ENCODE assay signal across 13 mouse cellular contexts in genomic region chr19:59422393-59422792, GRCm38 (mm10). TPM values are rescaled to one million over a fixed set of nuclear protein-coding genes. Genes with fewer than 3 reads are reported as not detected.
DNase-seq lines count a peak whose midpoint lies in the region; ATAC-seq and TF ChIP-seq lines count a peak whose summit lies in the region.
"Had no signal": no experiment of that assay in that cellular context is flagged by ENCODE, and none has a peak within 500 bp of the region (broad histone marks: within the 10 kb centered on the region; RNA-seq: fewer than 3 reads in every experiment).

No protein-coding gene starts in this region.

- H3K4me1 ChIP-seq in heart, embryonic 13.5 days, result peaks cover 4% of the 10 kb centered on the region
- H3K4me1 ChIP-seq in hindbrain, embryonic 11.5 days (replicated peaks; ENCODE audit: control insufficient read depth, insufficient read depth, low read length), result 0 out of 2 replicates have a peak, but pooled peaks cover 2% of the 10 kb centered on the region
- peaks cover 6% of the 10 kb centered on the region for H3K4me1 ChIP-seq in midbrain, embryonic 13.5 days (replicated peaks)
- no peaks in the 10 kb centered on the region for H3K4me1 ChIP-seq in stomach, postnatal 0 days (replicated peaks; ENCODE audit: control insufficient read depth, insufficient read depth)
- H3K4me1 ChIP-seq: stomach, embryonic 15.5 days had no signal

- no peaks in the 10 kb centered on the region for H3K36me3 ChIP-seq in heart, embryonic 13.5 days
- no peaks in the 10 kb centered on the region for H3K36me3 ChIP-seq in hindbrain, embryonic 11.5 days (ENCODE audit: control insufficient read depth, insufficient read depth, low read length)
- no peaks in the 10 kb centered on the region for H3K36me3 ChIP-seq in midbrain, embryonic 13.5 days
- H3K36me3 ChIP-seq in stomach, postnatal 0 days (ENCODE audit: control insufficient read depth, insufficient read depth, low read length), result no peaks in the 10 kb centered on the region
- H3K36me3 ChIP-seq: stomach, embryonic 15.5 days had no signal

- peak overlapping the region; percentile 51 for H3K4me2 ChIP-seq in heart, embryonic 13.5 days
- peak overlapping the region; percentile 17; the same call in 1 of the 2 replicates for H3K4me2 ChIP-seq in hindbrain, embryonic 11.5 days (replicated peaks; ENCODE audit: low read depth, low read length)
- peak overlapping the region; percentile 32 for H3K4me2 ChIP-seq in midbrain, embryonic 13.5 days (replicated peaks)
- H3K4me2 ChIP-seq in stomach, postnatal 0 days (replicated peaks; ENCODE audit: low read depth), result no peak overlapping the region
- H3K4me2 ChIP-seq: stomach, embryonic 15.5 days had no signal

- TF ChIP-seq EP300 in stomach, postnatal 0 days (optimal IDR thresholded peaks at IDR 0.05), result no peak

- no peak overlapping the region for H3K27ac ChIP-seq in heart, embryonic 13.5 days (replicated peaks)
- no peak overlapping the region for H3K27ac ChIP-seq in hindbrain, embryonic 11.5 days (ENCODE audit: low read depth, low read length)
- H3K27ac ChIP-seq in midbrain, embryonic 13.5 days, result no peak overlapping the region
- H3K27ac ChIP-seq in stomach, postnatal 0 days (replicated peaks), result no peak overlapping the region
- H3K27ac ChIP-seq: macrophage; stomach, embryonic 15.5 days had no signal

- TF ChIP-seq CTCF in stomach, postnatal 0 days (IDR thresholded peaks at IDR 0.05; ENCODE audit: low read depth), result no peak

- ATAC-seq in heart, embryonic 13.5 days (ENCODE audit: extremely low read depth, insufficient number of reproducible peaks, low FRiP score, low TSS enrichment), result no peak
- 0 out of 2 replicates have a peak, but pooled peaks have one; percentile 49 for ATAC-seq in hindbrain, embryonic 11.5 days (ENCODE audit: low FRiP score)
- ATAC-seq in midbrain, embryonic 13.5 days, result peak; percentile 71
- no peak for ATAC-seq in monocyte, adult 5-6 weeks (replicated peaks; ENCODE audit: insufficient number of reproducible peaks, low FRiP score, low TSS enrichment, poor library complexity, severe bottlenecking)
- no peak for ATAC-seq in stomach, postnatal 0 days (ENCODE audit: low FRiP score, low TSS enrichment)
- ATAC-seq: Patski had no signal

- 12% methylated on average over 8 of the region's 8 CpGs for WGBS in heart, embryonic 13.5 days
- WGBS in hindbrain, embryonic 11.5 days, result 13% methylated on average over 8 of the region's 8 CpGs
- 1% methylated on average over 8 of the region's 8 CpGs for WGBS in midbrain, embryonic 13.5 days
- WGBS in stomach, postnatal 0 days, result 18% methylated on average over 8 of the region's 8 CpGs

- H3K27me3 ChIP-seq in heart, embryonic 13.5 days (replicated peaks), result peaks cover 68% of the 10 kb centered on the region
- H3K27me3 ChIP-seq in hindbrain, embryonic 11.5 days (ENCODE audit: control insufficient read depth, insufficient read depth, low read length), result no peaks in the 10 kb centered on the region
- no peaks in the 10 kb centered on the region; the same call in 1 of the 2 replicates for H3K27me3 ChIP-seq in midbrain, embryonic 13.5 days
- H3K27me3 ChIP-seq in stomach, postnatal 0 days (ENCODE audit: control insufficient read depth, insufficient read depth, low read length), result no peaks in the 10 kb centered on the region
- H3K27me3 ChIP-seq: Patski; stomach, embryonic 15.5 days had no signal

- DNase-seq in heart, adult 11 months, result no peak
- DNase-seq in embryo, embryonic 10.5 days (ENCODE audit: low spot score), result peak; percentile 60
- peak; percentile 48 for DNase-seq in hindbrain, embryonic 11.5 days (ENCODE audit: low spot score)
- DNase-seq in stomach, postnatal 0 days (ENCODE audit: low spot score), result no peak
- no peak for DNase-seq in ovary, postnatal 10 days (ENCODE audit: low spot score)
- DNase-seq: left cerebral cortex, postnatal 4 days had no signal

- no peak overlapping the region for H3K9ac ChIP-seq in heart, embryonic 13.5 days
- H3K9ac ChIP-seq in hindbrain, embryonic 11.5 days (ENCODE audit: low read depth, low read length), result no peak overlapping the region
- no peak overlapping the region for H3K9ac ChIP-seq in midbrain, embryonic 13.5 days (replicated peaks)
- no peak overlapping the region for H3K9ac ChIP-seq in stomach, postnatal 0 days (ENCODE audit: low read length)
- H3K9ac ChIP-seq: stomach, embryonic 15.5 days had no signal

- H3K9me3 ChIP-seq in heart, embryonic 13.5 days, result no peaks in the 10 kb centered on the region
- H3K9me3 ChIP-seq in hindbrain, embryonic 11.5 days (ENCODE audit: control insufficient read depth, low read length), result no peaks in the 10 kb centered on the region
- no peaks in the 10 kb centered on the region for H3K9me3 ChIP-seq in midbrain, embryonic 13.5 days
- H3K9me3 ChIP-seq in stomach, postnatal 0 days (ENCODE audit: control insufficient read depth, low read length), result no peaks in the 10 kb centered on the region
- H3K9me3 ChIP-seq: stomach, embryonic 15.5 days had no signal

- peak overlapping the region; percentile 25; the same call in 1 of the 2 replicates for H3K4me3 ChIP-seq in heart, embryonic 13.5 days
- peak overlapping the region; percentile 14; the same call in 1 of the 2 replicates for H3K4me3 ChIP-seq in hindbrain, embryonic 11.5 days (ENCODE audit: low read depth, low read length)
- peak overlapping the region; percentile 7; the same call in 1 of the 2 replicates for H3K4me3 ChIP-seq in midbrain, embryonic 13.5 days (replicated peaks)
- H3K4me3 ChIP-seq in stomach, postnatal 0 days (ENCODE audit: low read depth, low read length), result no peak overlapping the region
- H3K4me3 ChIP-seq: stomach, embryonic 15.5 days had no signal

RNA-seq across cellular contexts. Expression of gene Emx2, which starts 35.8 kb away (rescaled TPM):
- polyA plus RNA-seq in heart, embryonic 13.5 days (2015; fragmentation: Nextera tagmentation; extraction: Ambion mirVana), result not detected in 2 replicates
- 1.0 and 1.4 TPM in 2 replicates for polyA plus RNA-seq in hindbrain, embryonic 11.5 days (2014; fragmentation: Nextera tagmentation; extraction: Ambion mirVana)
- polyA plus RNA-seq in midbrain, embryonic 13.5 days (2015; fragmentation: Nextera tagmentation; extraction: Ambion mirVana), result 16.3 and 20.3 TPM in 2 replicates
- total RNA-seq in monocyte, adult 5-6 weeks (2017), result not detected in 3 replicates
- polyA plus RNA-seq in stomach, postnatal 0 days (2015; fragmentation: Nextera tagmentation; extraction: Ambion mirVana), result 0.05 and 0.08 TPM in 2 replicates
- total RNA-seq: granulocyte monocyte progenitor cell, adult 5-6 weeks had no signal
- polyA plus RNA-seq: macrophage had no signal

Comparison
In these comparisons a context has a peak if more than half of its experiments do, and no peak if none do; other contexts are left out.
1. ATAC-seq: peak in hindbrain, embryonic 11.5 days (single experiment) and midbrain, embryonic 13.5 days (single experiment); none in heart, embryonic 13.5 days (single experiment), monocyte, adult 5-6 weeks (single experiment) and stomach, postnatal 0 days (single experiment).
2. DNase-seq: peak in embryo, embryonic 10.5 days (single experiment) and hindbrain, embryonic 11.5 days (single experiment); none in heart, adult 11 months (single experiment), stomach, postnatal 0 days (single experiment) and ovary, postnatal 10 days (single experiment).